Mouse (Mus musculus) liver, embryonic 11.5 days (tissue): ENCODE results near the gene Stub1. TPM values are rescaled to one million over a fixed set of nuclear protein-coding genes. Genes with fewer than 3 reads are reported as not detected.

Experiments
- ATAC-seq: fragments of 200-750 bp; cut with Nextera tagmentation; replicated peaks from 2 replicates; pipeline ENCODE4 v1.8.0; 2017; ENCODE audit warnings: moderate number of reproducible peaks, mild to moderate bottlenecking, moderate TSS enrichment, moderate library complexity; ENCODE audit not compliant: low FRiP score
- DNase-seq: peaks from one replicate; pipeline ENCODE4 v3.0.0-alpha.2; 2017; ENCODE audit warnings: low spot score
- H3K27ac ChIP-seq: fragments of 300-500 bp; sonication (generic); 2 replicates; pipeline ENCODE4 v1.5.1; 2014; ENCODE audit warnings: mild to moderate bottlenecking, low read depth, low read length, control low read depth
- H3K27me3 ChIP-seq: fragments of 300-500 bp; sonication (generic); replicated peaks from 2 replicates; pipeline ENCODE4 v1.6.1; 2014; ENCODE audit warnings: low read length, mixed read lengths; ENCODE audit not compliant: control insufficient read depth, insufficient read depth
- H3K36me3 ChIP-seq: fragments of 300-500 bp; sonication (generic); 2 replicates; pipeline ENCODE4 v1.6.1; 2014; ENCODE audit warnings: mild to moderate bottlenecking, low read length, moderate library complexity, mixed read lengths; ENCODE audit not compliant: control insufficient read depth, insufficient read depth
- H3K4me1 ChIP-seq: fragments of 300-500 bp; sonication (generic); replicated peaks from 2 replicates; pipeline ENCODE4 v1.6.1; 2014; ENCODE audit warnings: low read length, mixed read lengths; ENCODE audit not compliant: control insufficient read depth, insufficient read depth
- H3K4me2 ChIP-seq: fragments of 300-500 bp; sonication (generic); 2 replicates; pipeline ENCODE4 v1.6.1; 2014; ENCODE audit warnings: mild to moderate bottlenecking, control low read depth, moderate library complexity
- H3K4me3 ChIP-seq: fragments of 300-500 bp; sonication (generic); 2 replicates; pipeline ENCODE4 v1.5.1; 2014; ENCODE audit warnings: low read depth, low read length, control low read depth
- H3K9ac ChIP-seq: fragments of 300-500 bp; sonication (generic); 2 replicates; pipeline ENCODE4 v1.6.1; 2014; ENCODE audit warnings: low read depth, low read length, control low read depth
- H3K9me3 ChIP-seq: fragments of 300-500 bp; sonication (generic); 2 replicates; pipeline ENCODE4 v1.6.1; 2016; ENCODE audit warnings: low read length, inconsistent platforms, mixed read lengths; ENCODE audit not compliant: control insufficient read depth
- WGBS: fragments of 180-500 bp; shearing (Covaris S2); extraction: QIAGEN DNeasy Blood & Tissue Kit; methylation state at CpG from one replicate; pipeline ENCODE4 v1.1.7; 2014; 5-methylcytosine and 5-hydroxymethylcytosine counted together
- polyA plus RNA-seq: library from polyadenylated mRNA; unstranded; fragments of >200 nt; fragmentation: Nextera tagmentation; extraction: Ambion mirVana; gene quantifications from 2 replicates; pipeline ENCODE4 v1.2.1, GENCODE M21; 2014

Gene Stub1
- polyA plus RNA-seq, 1 experiment from 2014 or later = 252 TPM

DNA sequence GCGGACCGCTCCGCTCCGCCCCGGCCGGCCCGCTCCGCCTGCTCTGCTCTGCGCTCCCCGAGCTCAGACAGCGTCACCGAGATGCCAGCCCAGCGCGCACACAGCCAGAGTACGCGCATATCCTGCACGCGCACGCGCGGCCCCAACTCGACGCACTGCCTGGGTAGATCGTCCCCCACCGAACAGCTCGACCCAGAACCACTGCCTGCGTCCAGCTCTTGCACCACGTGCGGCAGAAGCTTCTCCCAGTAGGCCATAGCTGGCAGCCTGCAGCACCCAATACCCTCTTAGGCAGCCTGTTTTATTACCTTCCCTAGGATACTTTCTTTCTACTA, 3.8 kb upstream of the Stub1 start, which contains the start of gene Rhbdl1:
TSS of gene Rhbdl1 (minus strand) at position 220 of the 335 bp plus-strand sequence.
- peak within 1 kb of the TSS; percentile 58 for H3K9ac ChIP-seq
- H3K9me3 ChIP-seq = no peaks in the 10 kb centered on the region
- 7% methylated on average over 29 of the region's 29 CpGs for WGBS
- peaks cover 37% of the 10 kb centered on the region for H3K36me3 ChIP-seq
- H3K4me3 ChIP-seq = peak within 1 kb of the TSS; percentile 40
- peaks cover 39% of the 10 kb centered on the region for H3K4me1 ChIP-seq
- H3K27ac ChIP-seq = peak within 1 kb of the TSS; percentile 8; the same call in 1 of the 2 replicates
- ATAC-seq (no peak), DNase-seq (peak; percentile 71)
- H3K27me3 ChIP-seq = no peaks in the 10 kb centered on the region
- H3K4me2 ChIP-seq = peak within 1 kb of the TSS; percentile 77

DNA sequence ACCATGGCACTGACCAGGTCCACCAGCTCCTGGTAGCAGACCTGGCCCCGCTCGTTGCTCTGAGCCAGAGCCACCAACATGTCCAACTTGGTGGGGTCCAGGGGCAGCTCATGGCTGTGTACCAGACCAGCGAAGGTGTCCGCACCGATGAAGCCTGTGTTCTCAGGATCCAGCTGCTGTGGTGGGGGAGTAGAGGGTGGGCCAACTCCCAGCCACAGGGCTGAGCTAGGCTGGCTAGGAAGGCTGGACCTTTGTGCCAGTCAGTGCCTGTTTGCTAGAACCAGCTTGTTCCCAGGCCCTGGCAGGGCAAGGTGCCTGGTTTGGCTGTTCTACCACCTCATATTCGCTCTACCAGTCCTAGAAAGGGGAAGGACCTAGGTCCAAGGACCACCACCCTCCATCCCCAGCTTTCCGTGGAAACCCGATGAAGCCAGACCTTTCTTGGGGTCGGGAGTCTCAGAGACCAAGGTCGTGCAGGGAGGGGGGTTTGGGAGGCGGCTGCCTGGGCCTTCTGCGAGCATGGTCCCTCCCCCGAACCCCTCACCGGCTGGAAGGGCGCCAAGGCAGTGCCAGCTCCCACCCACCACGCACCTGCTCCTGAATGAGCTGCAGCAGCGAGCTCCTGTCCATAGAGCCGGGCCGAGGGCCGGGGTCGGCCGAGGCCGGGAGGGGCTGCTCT, 3.3 kb upstream of the Stub1 start:
- H3K27ac ChIP-seq = peak overlapping the region; percentile 8; the same call in 1 of the 2 replicates
- peaks cover 36% of the 10 kb centered on the region for H3K36me3 ChIP-seq
- 24% methylated on average over 23 of the region's 23 CpGs for WGBS
- H3K4me2 ChIP-seq = peak overlapping the region; percentile 77
- no peak for DNase-seq
- H3K4me3 ChIP-seq = peak overlapping the region; percentile 40
- peaks cover 44% of the 10 kb centered on the region for H3K4me1 ChIP-seq
- H3K27me3 ChIP-seq = no peaks in the 10 kb centered on the region
- no peaks in the 10 kb centered on the region for H3K9me3 ChIP-seq
- peak overlapping the region; percentile 58 for H3K9ac ChIP-seq
- no peak for ATAC-seq

DNA sequence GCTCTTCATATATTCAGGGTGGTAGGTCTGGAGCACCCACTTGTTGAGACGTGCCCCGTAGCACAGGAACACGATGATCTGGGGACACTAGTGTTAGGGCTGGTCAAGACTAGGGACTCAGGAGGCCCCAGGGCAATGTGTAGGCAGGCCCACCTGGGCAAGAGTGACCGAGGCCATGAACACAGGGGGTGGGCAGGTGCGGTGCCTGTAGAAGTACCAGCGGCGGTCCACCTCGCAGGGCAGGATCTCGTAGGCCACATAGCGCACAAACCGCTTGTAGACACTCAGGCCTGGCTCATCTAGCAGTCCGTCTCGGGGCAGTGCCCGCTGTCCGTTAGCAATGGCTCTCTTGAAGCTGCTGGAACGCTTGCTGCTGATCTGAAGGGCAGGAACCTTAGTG, 2.6 kb upstream of the Stub1 start:
- H3K4me1 ChIP-seq = peaks cover 51% of the 10 kb centered on the region
- no peaks in the 10 kb centered on the region for H3K9me3 ChIP-seq
- ATAC-seq = no peak
- H3K27me3 ChIP-seq = no peaks in the 10 kb centered on the region
- no peak overlapping the region for H3K27ac ChIP-seq
- no peak overlapping the region; the same call in none of the 2 replicates for H3K4me2 ChIP-seq
- no peak for DNase-seq
- no peak overlapping the region for H3K9ac ChIP-seq
- peaks cover 36% of the 10 kb centered on the region for H3K36me3 ChIP-seq
- 93% methylated on average over 16 of the region's 16 CpGs for WGBS
- no peak overlapping the region; the same call in 1 of the 2 replicates for H3K4me3 ChIP-seq

DNA sequence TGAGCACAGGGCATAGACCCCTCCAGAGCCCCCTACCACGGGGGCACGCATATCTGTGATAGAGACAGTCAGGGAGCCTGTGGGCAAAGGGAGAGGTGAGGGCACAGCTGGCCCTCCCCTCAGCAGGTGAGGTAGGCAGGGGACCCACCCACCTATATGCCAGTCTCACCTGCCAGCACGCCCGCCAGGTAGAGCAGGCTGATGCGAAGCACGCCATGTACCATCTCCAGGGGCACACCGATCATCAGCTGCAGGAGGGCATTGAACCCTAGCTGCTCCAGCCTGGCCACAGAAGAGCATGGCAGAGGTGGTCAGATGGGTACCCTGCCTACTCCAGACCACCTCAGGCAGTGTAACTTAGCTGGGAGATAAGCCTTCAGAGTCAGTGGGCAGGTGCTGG, 2.1 kb upstream of the Stub1 start:
- Histone ChIP-seq H3K4me1 (peaks cover 54% of the 10 kb centered on the region), H3K4me3 (no peak overlapping the region), H3K27ac (no peak overlapping the region), H3K27me3 (no peaks in the 10 kb centered on the region), H3K9me3 (no peaks in the 10 kb centered on the region), H3K9ac (no peak overlapping the region), H3K36me3 (peaks cover 36% of the 10 kb centered on the region), H3K4me2 (peak overlapping the region; percentile 99; the same call in 1 of the 2 replicates)
- WGBS = 92% methylated on average over 7 of the region's 7 CpGs
- DNase-seq = no peak
- ATAC-seq = no peak

DNA sequence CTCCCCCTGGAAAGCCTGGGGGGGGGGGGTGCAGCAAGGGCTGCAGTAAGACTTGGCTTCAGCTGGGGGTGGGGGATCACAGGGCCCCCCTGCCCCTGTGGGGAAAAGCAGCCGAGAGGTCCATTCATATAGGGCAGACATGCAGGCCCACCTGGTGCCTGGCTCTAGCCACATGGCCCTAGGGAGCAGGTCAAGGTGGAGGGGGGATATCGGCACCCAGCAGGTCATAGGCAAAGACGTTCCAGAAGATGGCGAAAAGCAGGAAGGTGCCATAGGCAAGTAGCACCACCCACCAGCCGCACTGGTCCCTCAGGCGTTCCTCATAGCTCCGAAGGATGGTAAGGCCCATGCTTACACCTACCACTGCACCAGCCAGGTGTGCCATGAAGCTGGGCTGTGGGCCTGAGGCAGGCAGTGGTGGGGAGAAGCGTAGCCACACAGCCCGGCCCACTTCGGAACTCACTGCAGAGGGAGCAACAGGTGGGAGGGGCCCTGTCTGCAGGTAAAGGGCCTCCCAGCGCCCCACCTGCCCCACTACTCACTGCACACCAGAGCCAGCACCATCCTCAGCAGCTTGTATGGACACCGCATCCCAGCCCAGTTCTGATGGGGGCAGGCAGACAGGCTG, 1.5 kb upstream of the Stub1 start:
- H3K27me3 ChIP-seq = no peaks in the 10 kb centered on the region
- WGBS = 91% methylated on average over 12 of the region's 12 CpGs
- H3K36me3 ChIP-seq = peaks cover 38% of the 10 kb centered on the region
- H3K4me2 ChIP-seq = peak overlapping the region; percentile 99
- H3K9me3 ChIP-seq = no peaks in the 10 kb centered on the region
- H3K27ac ChIP-seq = no peak overlapping the region
- DNase-seq (no peak), ATAC-seq (no peak)
- H3K4me1 ChIP-seq = peaks cover 60% of the 10 kb centered on the region
- H3K9ac ChIP-seq = peak overlapping the region; percentile 88
- peak overlapping the region; percentile 85 for H3K4me3 ChIP-seq

DNA sequence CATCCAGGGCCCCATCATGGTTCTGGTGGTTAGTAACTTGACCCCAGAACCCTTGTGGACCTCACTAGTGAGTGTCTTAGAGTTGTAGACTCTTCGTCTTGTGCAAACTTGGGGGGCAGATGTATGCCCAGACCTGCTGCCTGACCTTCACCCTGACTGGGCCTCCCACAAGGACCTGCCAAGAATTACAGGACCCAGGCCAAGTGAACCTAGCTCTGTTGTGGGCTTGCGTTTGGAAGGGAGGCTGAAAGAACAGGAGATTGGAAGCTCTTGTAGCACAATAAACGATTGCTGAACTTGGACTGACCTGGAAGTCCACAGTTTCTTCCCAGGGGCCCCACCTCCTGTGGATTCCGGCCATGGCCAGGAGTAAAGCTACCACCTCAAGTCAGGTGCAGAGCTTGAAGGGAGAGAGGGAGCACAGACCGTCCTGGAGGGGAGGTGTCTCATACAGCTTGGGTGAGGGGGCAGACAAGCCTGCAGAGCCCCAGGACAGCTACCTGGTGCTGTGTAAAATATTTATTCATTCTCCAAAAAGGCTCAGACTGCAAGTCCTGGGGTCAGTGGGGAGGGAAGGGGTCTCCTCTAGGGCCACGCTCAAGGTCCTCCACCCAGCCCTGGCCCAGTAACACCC, 874 bp upstream of the Stub1 start:
- Histone ChIP-seq H3K4me1 (peaks cover 61% of the 10 kb centered on the region), H3K27me3 (no peaks in the 10 kb centered on the region), H3K4me2 (peak overlapping the region; percentile 99), H3K9me3 (no peaks in the 10 kb centered on the region), H3K27ac (peak overlapping the region; percentile 97), H3K4me3 (peak overlapping the region; percentile 85), H3K36me3 (peaks cover 33% of the 10 kb centered on the region), H3K9ac (peak overlapping the region; percentile 88)
- no peak for DNase-seq
- ATAC-seq = no peak
- 42% methylated on average over 6 of the region's 6 CpGs for WGBS

DNA sequence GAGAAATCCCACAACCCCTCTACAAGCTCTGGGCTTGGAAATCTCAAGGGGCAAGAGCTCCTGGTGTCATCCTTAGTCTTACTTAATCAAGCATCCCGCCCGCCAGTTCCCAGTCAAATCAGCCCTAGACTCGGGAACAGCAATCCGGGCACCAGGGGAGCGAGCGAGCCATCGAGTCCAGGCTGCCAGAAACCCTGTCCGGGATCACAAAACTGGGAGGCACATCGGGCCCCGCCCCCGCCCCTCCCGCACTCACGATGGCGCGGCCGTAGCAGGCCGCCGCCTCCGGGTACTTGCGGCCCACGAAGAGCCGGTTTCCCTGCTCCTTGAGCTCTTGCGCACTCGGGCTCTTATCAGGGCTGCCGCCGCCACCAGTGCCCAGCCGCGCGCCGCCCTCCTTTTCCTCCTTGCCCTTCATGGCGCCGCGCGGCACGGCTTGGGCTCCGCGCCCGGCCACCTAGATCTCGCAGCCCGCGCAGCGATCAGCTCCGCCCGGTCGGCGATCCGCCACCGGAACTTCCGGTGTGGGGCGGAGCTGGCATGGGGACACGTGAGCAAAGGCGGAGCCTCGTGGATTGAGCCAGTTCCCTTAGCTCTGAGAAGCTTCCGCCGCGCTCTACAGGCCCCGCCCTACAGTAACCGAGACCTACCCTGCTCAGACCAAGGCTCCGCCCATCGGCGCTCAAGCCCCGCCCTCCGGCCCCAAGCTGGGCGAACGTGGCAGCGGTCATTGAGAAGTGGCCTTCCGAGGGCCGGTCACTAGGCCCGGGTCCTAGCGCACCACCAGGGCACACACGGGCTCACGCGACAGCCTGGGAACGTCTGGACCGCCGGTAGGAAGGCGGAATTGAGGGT, 541 bp downstream of the Stub1 start:
- ATAC-seq = peak; percentile 90
- peak; percentile 99 for DNase-seq
- peak overlapping the region; percentile 85 for H3K4me3 ChIP-seq
- H3K27me3 ChIP-seq = no peaks in the 10 kb centered on the region
- peak overlapping the region; percentile 99 for H3K4me2 ChIP-seq
- peaks cover 35% of the 10 kb centered on the region for H3K36me3 ChIP-seq
- H3K9me3 ChIP-seq = no peaks in the 10 kb centered on the region
- peak overlapping the region; percentile 97 for H3K27ac ChIP-seq
- peak overlapping the region; percentile 88 for H3K9ac ChIP-seq
- WGBS = under 1% methylated on average over 77 of the region's 77 CpGs
- peaks cover 62% of the 10 kb centered on the region for H3K4me1 ChIP-seq
